Mouse (Mus musculus) midbrain, embryonic 16.5 days (tissue): Measurements from ENCODE around the gene Cdk2ap2. TPM values are rescaled to one million over a fixed set of nuclear protein-coding genes. Genes with fewer than 3 reads are reported as not detected.
"Not testable (repeated sequence)": the region's sequence is repeated elsewhere in the genome, so short reads cannot be mapped to it uniquely, and the experiment has no call there.

Experiments used
- ATAC-seq: fragments of 200-750 bp; cut with Nextera tagmentation; 2 replicates; pipeline ENCODE4 v1.8.0; 2017; ENCODE audit warnings: moderate TSS enrichment
- H3K27ac ChIP-seq: fragments of 300-500 bp; sonication (generic); 2 replicates; pipeline ENCODE4 v1.5.1; 2014; ENCODE audit warnings: mild to moderate bottlenecking, low read length, mixed read lengths
- H3K27me3 ChIP-seq: fragments of 300-500 bp; sonication (generic); 2 replicates; pipeline ENCODE4 v1.6.1; 2014; ENCODE audit warnings: low read depth, low read length, mixed read lengths; ENCODE audit not compliant: control insufficient read depth, insufficient read depth
- H3K36me3 ChIP-seq: fragments of 300-500 bp; sonication (generic); 2 replicates; pipeline ENCODE4 v1.6.1; 2014; ENCODE audit warnings: mild to moderate bottlenecking, low read length, moderate library complexity, mixed read lengths; ENCODE audit not compliant: control insufficient read depth, insufficient read depth
- H3K4me1 ChIP-seq: fragments of 300-500 bp; sonication (generic); 2 replicates; pipeline ENCODE4 v1.6.1; 2014; ENCODE audit warnings: mild to moderate bottlenecking, low read length, mixed read lengths; ENCODE audit not compliant: control insufficient read depth, insufficient read depth
- H3K4me2 ChIP-seq: fragments of 300-500 bp; sonication (generic); 2 replicates; pipeline ENCODE4 v1.6.1; 2014; ENCODE audit warnings: mild to moderate bottlenecking, low read length, mixed read lengths
- H3K4me3 ChIP-seq: fragments of 300-500 bp; sonication (generic); 2 replicates; pipeline ENCODE4 v1.5.1; 2014; ENCODE audit warnings: low read depth, mild to moderate bottlenecking, low read length, moderate library complexity, mixed read lengths
- H3K9ac ChIP-seq: fragments of 300-500 bp; sonication (generic); 2 replicates; pipeline ENCODE4 v1.6.1; 2014; ENCODE audit warnings: low read depth, low read length, mixed read lengths
- H3K9me3 ChIP-seq: fragments of 300-500 bp; sonication (generic); replicated peaks from 2 replicates; pipeline ENCODE4 v1.6.1; 2014; ENCODE audit warnings: mild to moderate bottlenecking, low read length, mixed read lengths; ENCODE audit not compliant: control insufficient read depth, poor library complexity, severe bottlenecking
- WGBS: fragments of 180-500 bp; shearing (Covaris S2); extraction: QIAGEN DNeasy Blood & Tissue Kit; methylation state at CpG from one replicate; pipeline ENCODE4 v1.1.7; 2014; 5-methylcytosine and 5-hydroxymethylcytosine counted together
- polyA plus RNA-seq: library from polyadenylated mRNA; unstranded; fragments of >200 nt; fragmentation: Nextera tagmentation; extraction: Ambion mirVana; gene quantifications from 2 replicates; pipeline ENCODE4 v1.2.1, GENCODE M21; 2015

Gene Cdk2ap2
- polyA plus RNA-seq, 1 experiment from 2014 or later = 83.1 TPM

DNA sequence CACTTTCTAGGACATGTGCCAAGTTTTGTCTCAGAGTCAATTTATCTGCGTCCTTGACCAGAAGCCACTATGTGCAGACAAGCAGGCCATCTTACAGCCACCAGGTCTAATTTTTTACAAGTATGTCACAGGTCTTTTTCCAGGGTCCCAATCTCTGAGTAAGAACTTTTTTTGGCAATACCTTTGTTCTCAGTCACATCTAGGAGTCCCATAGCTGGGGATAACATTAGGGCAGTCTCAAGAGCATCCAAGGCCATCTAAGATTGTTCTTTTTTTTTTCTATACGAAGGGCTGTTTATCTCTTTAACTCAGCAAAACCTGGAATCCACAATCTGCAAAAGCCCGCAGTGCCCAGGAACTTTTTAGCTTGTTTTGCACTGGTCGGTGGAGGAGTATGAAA, 33.6 kb upstream of the Cdk2ap2 start:
- H3K27ac ChIP-seq, ATAC-seq, H3K4me3 ChIP-seq, H3K27me3 ChIP-seq, H3K36me3 ChIP-seq, H3K9me3 ChIP-seq, H3K4me1 ChIP-seq, H3K9ac ChIP-seq, H3K4me2 ChIP-seq: not testable (repeated sequence)
- WGBS = 84% methylated on average over 2 of the region's 4 CpGs

GRCm38 (mm10) chr19:4064501-4064900, 32.5 kb upstream of the Cdk2ap2 start:
- H3K27me3 ChIP-seq, H3K36me3 ChIP-seq, H3K27ac ChIP-seq, H3K4me3 ChIP-seq, H3K9ac ChIP-seq, H3K4me2 ChIP-seq, H3K9me3 ChIP-seq, ATAC-seq, H3K4me1 ChIP-seq: not testable (repeated sequence)
- no CpG with 5 or more reads among the region's 11 CpGs for WGBS

DNA sequence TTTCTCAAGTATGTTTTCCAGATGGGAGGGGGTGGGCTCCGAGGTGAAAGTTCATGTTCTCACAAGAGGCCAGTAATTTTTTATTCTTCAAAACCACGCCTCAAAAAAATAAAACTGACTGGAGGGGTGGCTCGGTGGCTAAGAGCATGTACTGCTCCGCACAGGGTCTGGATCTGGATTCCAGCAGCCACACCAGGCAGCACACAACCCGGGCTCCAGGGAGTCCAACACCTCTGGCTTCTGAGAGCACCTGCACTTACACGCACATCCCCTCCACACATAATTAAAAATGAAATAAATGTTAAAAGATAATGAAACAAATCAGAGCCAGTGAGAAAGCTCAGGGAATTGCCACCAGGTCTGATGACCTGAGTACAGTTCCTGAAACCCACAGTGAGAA, 30.7 kb upstream of the Cdk2ap2 start:
- WGBS = 80% methylated on average over 6 of the region's 6 CpGs

DNA sequence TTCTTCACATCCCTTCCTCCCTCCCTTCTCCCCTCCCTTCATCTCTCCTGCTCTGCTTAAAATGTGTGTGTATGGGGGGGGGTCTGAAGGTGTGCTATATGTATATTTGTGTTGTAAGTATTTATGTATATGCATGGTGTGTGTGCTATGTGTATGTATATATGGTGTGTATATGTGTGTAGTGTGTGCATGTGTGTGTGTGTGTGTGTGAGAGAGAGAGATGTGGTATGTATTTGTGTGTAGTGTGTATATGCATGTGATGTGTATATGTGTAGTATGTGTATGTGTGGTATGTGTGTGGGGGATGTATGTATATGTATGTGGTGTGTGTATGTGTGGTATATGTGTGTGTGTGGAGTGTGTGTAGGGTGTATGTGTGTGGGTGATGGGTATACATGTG, 30.1 kb upstream of the Cdk2ap2 start:
- no peaks in the 10 kb centered on the region for H3K4me1 ChIP-seq
- H3K27ac ChIP-seq = no peak overlapping the region
- no peaks in the 10 kb centered on the region for H3K9me3 ChIP-seq
- no peak overlapping the region for H3K4me2 ChIP-seq
- no peak overlapping the region for H3K9ac ChIP-seq
- no peaks in the 10 kb centered on the region for H3K36me3 ChIP-seq
- no peak for ATAC-seq
- no peak overlapping the region for H3K4me3 ChIP-seq
- no peaks in the 10 kb centered on the region for H3K27me3 ChIP-seq

More for the DNA sequence above, 30.7 kb upstream of the Cdk2ap2 start:
- Histone ChIP-seq H3K27me3 (no peaks in the 10 kb centered on the region), H3K36me3 (no peaks in the 10 kb centered on the region), H3K9ac (no peak overlapping the region), H3K9me3 (no peaks in the 10 kb centered on the region), H3K4me2 (no peak overlapping the region), H3K4me1 (no peaks in the 10 kb centered on the region), H3K27ac (no peak overlapping the region), H3K4me3 (no peak overlapping the region)
- ATAC-seq = no peak

- 92% methylated on average over 2 of the region's 2 CpGs for WGBS
- not testable (repeated sequence) for H3K4me2 ChIP-seq, H3K4me3 ChIP-seq, H3K4me1 ChIP-seq, H3K9me3 ChIP-seq, H3K27me3 ChIP-seq, H3K9ac ChIP-seq, ATAC-seq, H3K27ac ChIP-seq, H3K36me3 ChIP-seq
Measured at GRCm38 (mm10) chr19:4068242-4068641, 28.7 kb upstream of the Cdk2ap2 start.

DNA sequence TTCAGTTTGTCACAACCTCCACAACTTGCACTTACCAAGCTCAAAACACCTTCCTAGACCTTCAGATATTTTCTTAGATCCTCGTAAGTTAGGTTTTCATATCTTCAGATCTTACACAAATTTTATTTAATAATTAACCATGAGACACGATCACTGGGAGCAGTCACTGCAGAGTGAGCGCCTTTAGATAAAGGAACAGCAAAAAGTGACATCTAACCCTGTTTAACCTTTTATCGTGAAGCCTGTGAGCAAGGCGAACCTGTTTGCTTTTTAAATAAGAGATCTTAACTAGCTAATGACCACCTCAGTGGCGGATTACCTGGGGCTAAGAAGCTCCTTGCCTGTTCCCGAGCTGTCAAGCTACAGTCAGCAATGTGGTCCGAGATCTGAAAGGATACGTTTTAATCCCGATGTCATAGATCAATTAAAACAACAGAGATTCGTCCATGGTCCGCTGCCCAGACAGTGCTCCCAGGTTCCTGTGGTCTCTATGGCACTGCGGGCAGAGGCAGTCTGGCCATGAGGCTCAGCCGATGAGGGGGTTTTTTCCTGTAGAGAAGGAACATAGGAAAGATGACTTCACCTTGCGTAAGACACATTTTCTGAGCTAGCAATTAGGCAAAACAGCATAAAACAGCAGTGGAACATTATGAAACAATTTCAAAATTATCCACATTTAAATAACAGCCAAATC, 28.1 kb upstream of the Cdk2ap2 start:
- H3K9me3 ChIP-seq = no peaks in the 10 kb centered on the region
- no peak for ATAC-seq
- H3K4me3 ChIP-seq = no peak overlapping the region
- no peak overlapping the region for H3K27ac ChIP-seq
- 45% methylated on average over 15 of the region's 15 CpGs for WGBS
- H3K4me2 ChIP-seq = no peak overlapping the region
- H3K9ac ChIP-seq = no peak overlapping the region
- no peaks in the 10 kb centered on the region for H3K27me3 ChIP-seq
- H3K4me1 ChIP-seq = no peaks in the 10 kb centered on the region
- H3K36me3 ChIP-seq = no peaks in the 10 kb centered on the region

GRCm38 (mm10) chr19:4070311-4070710, 26.7 kb upstream of the Cdk2ap2 start:
- 73% methylated on average over 15 of the region's 15 CpGs for WGBS
- no peaks in the 10 kb centered on the region for H3K4me1 ChIP-seq
- no peaks in the 10 kb centered on the region for H3K36me3 ChIP-seq
- no peak overlapping the region for H3K4me2 ChIP-seq
- H3K9me3 ChIP-seq = no peaks in the 10 kb centered on the region
- H3K4me3 ChIP-seq = no peak overlapping the region
- no peaks in the 10 kb centered on the region for H3K27me3 ChIP-seq
- H3K27ac ChIP-seq = no peak overlapping the region
- ATAC-seq = no peak
- no peak overlapping the region for H3K9ac ChIP-seq

GRCm38 (mm10) chr19:4070756-4071155, 26.2 kb upstream of the Cdk2ap2 start:
- WGBS = 84% methylated on average over 8 of the region's 8 CpGs

DNA sequence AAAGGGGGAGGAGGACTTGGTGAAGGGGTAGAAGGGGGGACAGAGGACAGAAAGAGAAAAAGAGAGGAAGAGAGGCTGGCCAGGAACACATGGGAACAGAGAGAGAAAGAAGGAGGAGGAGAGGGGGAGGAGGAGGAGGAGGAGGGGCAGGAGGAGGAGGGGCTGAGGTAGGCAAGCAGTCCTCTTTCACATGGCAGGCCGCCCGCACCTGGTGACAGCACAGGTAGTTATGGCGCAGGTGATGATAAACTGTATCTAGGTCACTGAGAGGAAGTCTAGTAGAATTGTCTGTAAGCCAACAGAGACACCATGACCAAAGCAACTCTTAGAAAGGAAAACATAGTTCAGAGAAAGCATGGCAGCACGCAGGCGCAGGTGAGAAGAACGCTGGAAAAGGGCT, 25.6 kb upstream of the Cdk2ap2 start:
- Histone ChIP-seq H3K27ac (no peak overlapping the region), H3K4me2 (no peak overlapping the region), H3K9me3 (no peaks in the 10 kb centered on the region), H3K36me3 (no peaks in the 10 kb centered on the region), H3K4me1 (no peaks in the 10 kb centered on the region), H3K4me3 (no peak overlapping the region), H3K27me3 (no peaks in the 10 kb centered on the region), H3K9ac (no peak overlapping the region)
- 92% methylated on average over 6 of the region's 6 CpGs for WGBS
- ATAC-seq = no peak

More at GRCm38 (mm10) chr19:4070756-4071155, 26.2 kb upstream of the Cdk2ap2 start:
- Histone ChIP-seq H3K4me3 (no peak overlapping the region), H3K9ac (no peak overlapping the region), H3K4me2 (no peak overlapping the region), H3K9me3 (no peaks in the 10 kb centered on the region), H3K36me3 (no peaks in the 10 kb centered on the region), H3K27ac (no peak overlapping the region), H3K27me3 (no peaks in the 10 kb centered on the region), H3K4me1 (no peaks in the 10 kb centered on the region)
- no peak for ATAC-seq
